In the genomic region with DNA sequence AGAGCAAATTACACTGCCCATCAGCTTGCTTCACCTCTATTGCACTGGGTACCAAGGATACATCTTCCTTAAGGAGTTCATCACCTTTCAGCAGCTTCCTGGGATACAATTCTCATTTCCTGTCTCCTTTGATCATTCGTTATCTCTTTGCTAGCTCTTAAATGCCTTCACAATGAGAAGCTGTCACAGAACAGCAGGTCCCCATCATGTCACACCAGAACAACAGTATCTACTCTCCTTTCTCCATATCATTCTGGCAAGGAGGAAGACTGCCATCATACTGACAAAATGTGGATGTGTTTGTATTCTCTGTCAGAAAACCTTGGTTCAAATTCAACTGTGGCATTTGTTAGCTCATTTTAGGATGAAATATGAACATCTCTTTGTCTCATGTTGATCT, we compare ENCODE assay signal across 37 mouse cellular contexts. TPM values are rescaled to one million over a fixed set of nuclear protein-coding genes. Genes with fewer than 3 reads are reported as not detected.
"Had no signal": no experiment of that assay in that cellular context is flagged by ENCODE, and none has a peak within 500 bp of the region (broad histone marks: within the 10 kb centered on the region; RNA-seq: fewer than 3 reads in every experiment).

No protein-coding gene starts in this region.

- DNase-seq: left cerebral cortex, postnatal 4 days; liver; liver, embryonic 13.5 days; liver, postnatal 0 days; lung, adult 18-20 months; lung, adult 2 months; lung, postnatal 10 days; lung, postnatal 14 days; lung, postnatal 36 days; midbrain, embryonic 14.5 days had no signal

- H3K4me1 ChIP-seq: limb, embryonic 10.5 days; limb, embryonic 12.5 days; limb, embryonic 13.5 days; liver, embryonic 12.5 days; liver, embryonic 13.5 days; liver, embryonic 15.5 days; lung, embryonic 15.5 days; megakaryocyte, embryonic 14.5 days; midbrain, embryonic 10.5 days; midbrain, embryonic 12.5 days; midbrain, embryonic 13.5 days; midbrain, embryonic 15.5 days; neural tube, embryonic 12.5 days had no signal

- ATAC-seq: liver, embryonic 12.5 days; liver, postnatal 0 days; lung, postnatal 0 days; midbrain, embryonic 13.5 days; midbrain, embryonic 15.5 days; midbrain, embryonic 16.5 days had no signal

- H3K9ac ChIP-seq: limb, embryonic 12.5 days; limb, embryonic 13.5 days; limb, embryonic 15.5 days; liver, embryonic 12.5 days; liver, embryonic 13.5 days; liver, embryonic 14.5 days; liver, embryonic 15.5 days; liver, postnatal 0 days; lung, embryonic 15.5 days; midbrain, embryonic 12.5 days; midbrain, embryonic 13.5 days; midbrain, embryonic 15.5 days; neural tube, embryonic 12.5 days had no signal

- H3K4me2 ChIP-seq: limb, embryonic 12.5 days; limb, embryonic 13.5 days; limb, embryonic 15.5 days; liver, embryonic 11.5 days; liver, embryonic 12.5 days; liver, embryonic 13.5 days; liver, embryonic 15.5 days; lung, embryonic 15.5 days; midbrain, embryonic 11.5 days; midbrain, embryonic 12.5 days; midbrain, embryonic 13.5 days; midbrain, embryonic 15.5 days; neural tube, embryonic 12.5 days had no signal

- H3K9me3 ChIP-seq: limb, embryonic 10.5 days; limb, embryonic 12.5 days; limb, embryonic 13.5 days; limb, embryonic 15.5 days; liver, embryonic 12.5 days; liver, embryonic 13.5 days; liver, embryonic 15.5 days; lung, embryonic 15.5 days; megakaryocyte, embryonic 14.5 days; midbrain, embryonic 10.5 days; midbrain, embryonic 12.5 days; midbrain, embryonic 13.5 days; midbrain, embryonic 15.5 days; neural tube, embryonic 12.5 days had no signal

- H3K27ac ChIP-seq: left cerebral cortex, adult 2 months; limb, embryonic 10.5 days; limb, embryonic 12.5 days; limb, embryonic 13.5 days; limb, embryonic 15.5 days; liver, embryonic 12.5 days; liver, embryonic 13.5 days; liver, embryonic 14.5 days; liver, embryonic 15.5 days; lung, embryonic 15.5 days; macrophage; midbrain, embryonic 10.5 days; midbrain, embryonic 12.5 days; midbrain, embryonic 13.5 days; midbrain, embryonic 15.5 days; neural tube, embryonic 12.5 days had no signal

- H3K36me3 ChIP-seq: limb, embryonic 10.5 days; limb, embryonic 12.5 days; limb, embryonic 13.5 days; limb, embryonic 15.5 days; liver, embryonic 12.5 days; liver, embryonic 13.5 days; liver, embryonic 15.5 days; lung, embryonic 15.5 days; midbrain, embryonic 10.5 days; midbrain, embryonic 12.5 days; midbrain, embryonic 13.5 days; midbrain, embryonic 15.5 days; neural tube, embryonic 12.5 days had no signal

- H3K27me3 ChIP-seq: limb, embryonic 12.5 days; limb, embryonic 13.5 days; limb, embryonic 15.5 days; liver, embryonic 12.5 days; liver, embryonic 13.5 days; liver, embryonic 15.5 days; lung, embryonic 15.5 days; megakaryocyte, embryonic 14.5 days; midbrain, embryonic 12.5 days; midbrain, embryonic 13.5 days; midbrain, embryonic 15.5 days; neural tube, embryonic 12.5 days had no signal

- H3K4me3 ChIP-seq: left cerebral cortex, adult 2 months; limb, embryonic 10.5 days; limb, embryonic 12.5 days; limb, embryonic 13.5 days; limb, embryonic 15.5 days; liver, embryonic 12.5 days; liver, embryonic 13.5 days; liver, embryonic 15.5 days; lung, embryonic 15.5 days; megakaryocyte, embryonic 14.5 days; midbrain, embryonic 10.5 days; midbrain, embryonic 12.5 days; midbrain, embryonic 13.5 days; midbrain, embryonic 15.5 days; myocyte; neural tube, embryonic 12.5 days had no signal

RNA-seq across cellular contexts. Expression of gene Mroh9, which starts 19.5 kb away (rescaled TPM):
- polyA plus RNA-seq: limb, embryonic 10.5 days; limb, embryonic 11.5 days; limb, embryonic 12.5 days; limb, embryonic 13.5 days; limb, embryonic 15.5 days; liver, adult 2 months; liver, embryonic 11.5 days; liver, embryonic 12.5 days; liver, embryonic 13.5 days; liver, embryonic 14.5 days; liver, embryonic 15.5 days; liver, embryonic 16.5 days; liver, postnatal 0 days; lung, adult 2 months; lung, embryonic 15.5 days; lung, embryonic 16.5 days; lung, postnatal 0 days; macrophage; midbrain, embryonic 10.5 days; midbrain, embryonic 11.5 days; midbrain, embryonic 12.5 days; midbrain, embryonic 13.5 days; midbrain, embryonic 14.5 days; midbrain, embryonic 15.5 days; midbrain, embryonic 16.5 days; midbrain, postnatal 0 days; myocyte; neural tube, embryonic 11.5 days; neural tube, embryonic 12.5 days had no signal
